Mouse (Mus musculus): ENCODE results near the gene Spef1.

GRCm38 (mm10) chr2:131128211-131128610, 58.9 kb downstream of the Spef1 start:
- TF ChIP-seq CTCF (IDR thresholded peaks at IDR 0.05; ENCODE audit: low read depth): no peak
- no peak for TF ChIP-seq EP300 (IDR thresholded peaks at IDR 0.05; ENCODE audit: low read depth)

All from liver, postnatal 0 days (tissue).